In genomic region chr4:63605968-63606367, GRCm38 (mm10) we compare ENCODE assay signal across 20 mouse cellular contexts. TPM values are rescaled to one million over a fixed set of nuclear protein-coding genes. Genes with fewer than 3 reads are reported as not detected.
"Had no signal": no experiment of that assay in that cellular context is flagged by ENCODE, and none has a peak within 500 bp of the region (broad histone marks: within the 10 kb centered on the region; RNA-seq: fewer than 3 reads in every experiment).

No protein-coding gene starts in this region.

- ATAC-seq: liver, embryonic 12.5 days had no signal

- DNase-seq: kidney, postnatal 25 days; lung, embryonic 14.5 days; lung, postnatal 10 days; lung, postnatal 4 days; midbrain, embryonic 14.5 days; thymus, postnatal 36 days had no signal

- H3K4me3 ChIP-seq: left cerebral cortex, adult 2 months; limb, embryonic 15.5 days; liver, embryonic 12.5 days; midbrain, embryonic 10.5 days; myocyte had no signal

- H3K27me3 ChIP-seq: limb, embryonic 15.5 days; liver, embryonic 12.5 days had no signal

- H3K9me3 ChIP-seq: limb, embryonic 15.5 days; liver, embryonic 12.5 days; midbrain, embryonic 10.5 days had no signal

- H3K4me1 ChIP-seq: limb, embryonic 15.5 days; liver, embryonic 12.5 days; midbrain, embryonic 10.5 days had no signal

- H3K4me2 ChIP-seq: limb, embryonic 15.5 days; liver, embryonic 12.5 days; lung, embryonic 14.5 days had no signal

- H3K27ac ChIP-seq: left cerebral cortex, adult 2 months; limb, embryonic 15.5 days; liver, embryonic 12.5 days; midbrain, embryonic 10.5 days had no signal

- H3K9ac ChIP-seq: limb, embryonic 15.5 days; liver, embryonic 12.5 days; lung, embryonic 14.5 days had no signal

- H3K36me3 ChIP-seq: limb, embryonic 15.5 days; liver, embryonic 12.5 days; midbrain, embryonic 10.5 days had no signal

RNA-seq across cellular contexts. Expression of gene Gm11213, which starts 0.9 kb away (rescaled TPM):
- total RNA-seq: layer of hippocampus, postnatal 25 days; left cerebral cortex, adult 2 months; left cerebral cortex, postnatal 14 days; megakaryocyte, adult 5-6 weeks; neutrophil, adult 5-6 weeks had no signal
- polyA plus RNA-seq: kidney, embryonic 16.5 days; limb, embryonic 11.5 days; limb, embryonic 15.5 days; liver, embryonic 12.5 days; liver, embryonic 16.5 days; lung, embryonic 14.5 days; midbrain, embryonic 10.5 days; midbrain, embryonic 14.5 days; myocyte; neural tube, embryonic 11.5 days; thymus, postnatal 0 days had no signal

RNA-seq across cellular contexts. Expression of gene Tex48, which starts 16.3 kb away (rescaled TPM):
- total RNA-seq: layer of hippocampus, postnatal 25 days; left cerebral cortex, adult 2 months; left cerebral cortex, postnatal 14 days; megakaryocyte, adult 5-6 weeks; neutrophil, adult 5-6 weeks had no signal
- polyA plus RNA-seq: kidney, embryonic 16.5 days; limb, embryonic 11.5 days; limb, embryonic 15.5 days; liver, embryonic 12.5 days; liver, embryonic 16.5 days; lung, embryonic 14.5 days; midbrain, embryonic 10.5 days; midbrain, embryonic 14.5 days; myocyte; neural tube, embryonic 11.5 days; thymus, postnatal 0 days had no signal

RNA-seq across cellular contexts. Expression of gene Gm11214, which starts 57.2 kb away (rescaled TPM):
- total RNA-seq: layer of hippocampus, postnatal 25 days; left cerebral cortex, adult 2 months; left cerebral cortex, postnatal 14 days; megakaryocyte, adult 5-6 weeks; neutrophil, adult 5-6 weeks had no signal
- polyA plus RNA-seq: kidney, embryonic 16.5 days; limb, embryonic 11.5 days; limb, embryonic 15.5 days; liver, embryonic 12.5 days; liver, embryonic 16.5 days; lung, embryonic 14.5 days; midbrain, embryonic 10.5 days; midbrain, embryonic 14.5 days; myocyte; neural tube, embryonic 11.5 days; thymus, postnatal 0 days had no signal
